Mouse (Mus musculus): Measurements from ENCODE around the gene Nt5c3b. TPM values are rescaled to one million over a fixed set of nuclear protein-coding genes. Genes with fewer than 3 reads are reported as not detected.

The Nt5c3b gene
- total and polyA plus RNA-seq, 3 experiments: 54.2 to 63.5 (median 54.4) TPM

DNA sequence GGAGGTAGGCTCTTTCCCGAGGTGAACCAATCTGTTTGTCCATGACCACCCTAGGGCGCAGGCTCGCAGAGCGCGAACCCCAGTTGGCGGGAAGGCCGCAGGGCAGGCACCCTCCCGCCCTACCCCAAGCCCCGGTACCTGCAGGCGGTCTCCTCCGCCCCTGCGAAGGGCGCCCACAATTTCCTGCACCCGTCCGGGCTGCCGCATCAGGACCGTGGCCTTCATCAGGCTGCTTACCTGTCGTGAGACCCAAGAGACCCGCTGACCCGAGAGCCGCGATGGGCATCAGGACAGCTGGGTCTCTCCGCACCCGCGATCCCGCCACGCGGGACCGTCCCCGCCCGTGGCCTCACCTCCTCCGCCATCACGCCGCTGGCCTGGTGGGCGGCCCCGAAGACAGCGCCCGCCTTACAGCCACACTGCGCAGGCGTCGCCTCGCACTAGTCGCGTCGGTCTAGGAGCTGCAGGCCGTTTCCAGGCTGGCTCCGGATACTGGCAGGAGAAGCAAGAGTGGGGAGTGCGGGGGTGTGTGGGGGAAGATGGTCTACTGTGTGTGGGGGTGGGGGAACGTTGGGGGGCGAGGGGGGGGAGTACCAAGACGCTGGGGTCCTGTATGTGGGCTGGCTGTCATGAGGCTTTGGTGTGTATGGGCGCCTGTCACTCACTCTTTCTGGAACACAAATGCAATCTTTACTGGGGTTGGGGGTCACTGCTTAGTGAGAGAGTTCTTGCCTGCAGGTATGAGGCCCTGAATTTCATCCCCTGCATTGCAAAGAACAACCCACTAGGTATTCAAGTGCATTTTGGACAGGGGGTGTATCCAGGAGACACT is 701 bp downstream of the Nt5c3b start:
- in situ Hi-C loops (cut with MboI; ENCODE audit: low pct_ligation_motif_present, low pct_unique_long_range_greater_than_20kb, low sequenced_read_pairs) (no loop called here), dilution Hi-C loops (cut with MboI; ENCODE audit: extremely low pct_ligation_motif_present, extremely low pct_unique_long_range_greater_than_20kb, low sequenced_read_pairs) (no loop called here)
- Histone ChIP-seq H3K9me3 (replicated peaks; ENCODE audit: low read length) (no peaks in the 10 kb centered on the region), H3K4me3 (replicated peaks in 1 of 3; ENCODE audit: low read depth in 2 of 3, low read length in 2 of 3, poor library complexity in 1 of 3) (peak overlapping the region; percentile 57 to 84 (median 71)), H3K4me1 (ENCODE audit: control insufficient read depth in 1 of 2, insufficient read depth in 2 of 2) (peaks cover 12 to 17% of the 10 kb centered on the region in 2 experiments), H3K36me3 (replicated peaks in 1 of 2; ENCODE audit: control insufficient read depth in 1 of 2, insufficient read depth in 1 of 2, low read length in 1 of 2) (peaks cover 12 to 29% of the 10 kb centered on the region in 2 experiments), H3K27ac (ENCODE audit: insufficient read depth, low read depth) (no peak overlapping the region), H3K4me2 (ENCODE audit: insufficient read depth, low read depth, poor library complexity, severe bottlenecking) (peak overlapping the region; percentile 65), H3K79me2 (replicated peaks; ENCODE audit: control insufficient read depth, extremely low read depth, insufficient read depth, poor library complexity, severe bottlenecking) (no peaks in the 10 kb centered on the region), H3K27me3 (replicated peaks) (no peaks in the 10 kb centered on the region), H3K9ac (ENCODE audit: insufficient read depth, low read depth) (peak overlapping the region; percentile 39)
- DNase-seq (ENCODE audit: extremely low read depth): peak; percentile 70
- no peak for TF ChIP-seq JUN (IDR thresholded peaks at IDR 0.05; ENCODE audit: insufficient read depth, low read depth, low read length)
- no peak for TF ChIP-seq RCOR1 (conservative IDR thresholded peaks at IDR 0.05; ENCODE audit: low read depth, low read length)
- TF ChIP-seq JUND (conservative IDR thresholded peaks at IDR 0.05; ENCODE audit: low read depth, low read length): no peak
- peak; percentile 20; the same call in 1 of the 2 replicates for TF ChIP-seq ELF1 (IDR thresholded peaks at IDR 0.05; ENCODE audit: low read depth, low read length)
- TF ChIP-seq MYC (IDR thresholded peaks at IDR 0.05; ENCODE audit: low read depth, low read length): no peak
- TF ChIP-seq HCFC1 (IDR thresholded peaks at IDR 0.05; ENCODE audit: low read depth, low read length): peak; percentile 61
- TF ChIP-seq RAD21 (IDR thresholded peaks at IDR 0.05; ENCODE audit: low read depth, low read length): no peak
- peak; percentile 51; the same call in 1 of the 2 replicates for TF ChIP-seq MEF2A (IDR thresholded peaks at IDR 0.05; ENCODE audit: borderline replicate concordance, low read depth, low read length)
- no peak for TF ChIP-seq CTCF (conservative IDR thresholded peaks at IDR 0.05 in 1 of 2, IDR thresholded peaks at IDR 0.05 in 1 of 2; ENCODE audit: low read depth in 2 of 2, low read length in 2 of 2)
- peak; percentile 86 for TF ChIP-seq MXI1 (IDR thresholded peaks at IDR 0.05; ENCODE audit: low read depth, low read length)
- TF ChIP-seq SMC3 (IDR thresholded peaks at IDR 0.05; ENCODE audit: low read depth, low read length): no peak
- TF ChIP-seq USF1 (IDR thresholded peaks at IDR 0.05; ENCODE audit: low read depth, low read length): no peak
- no peak; the same call in 1 of the 2 replicates for TF ChIP-seq CHD1 (IDR thresholded peaks at IDR 0.05; ENCODE audit: low read depth, low read length)
- peak; percentile 94 for TF ChIP-seq POLR2A (IDR thresholded peaks at IDR 0.05; ENCODE audit: low read depth, low read length)
- TF ChIP-seq POLR2AphosphoS2 (IDR thresholded peaks at IDR 0.05; ENCODE audit: low read depth, low read length): peak; percentile 89
- peak; percentile 86 for TF ChIP-seq TCF12 (IDR thresholded peaks at IDR 0.05; ENCODE audit: low read depth, low read length)
- no peak for TF ChIP-seq E2F4 (IDR thresholded peaks at IDR 0.05; ENCODE audit: insufficient replicate concordance, low read depth, low read length)
- TF ChIP-seq MAZ (IDR thresholded peaks at IDR 0.05; ENCODE audit: low read depth, low read length): 0 out of 2 replicates have a peak, but pooled peaks have one; percentile 65
- TF ChIP-seq GABPA (IDR thresholded peaks at IDR 0.05; ENCODE audit: insufficient replicate concordance, low read depth, low read length): no peak
- TF ChIP-seq SIN3A (IDR thresholded peaks at IDR 0.05; ENCODE audit: low read length): peak; percentile 68
- TF ChIP-seq TBP (conservative IDR thresholded peaks at IDR 0.05; ENCODE audit: low read depth, low read length): 0 out of 2 replicates have a peak, but pooled peaks have one; percentile 31
- no peak for TF ChIP-seq ZC3H11A (IDR thresholded peaks at IDR 0.05; ENCODE audit: low read depth, low read length)
- peak; percentile 69; the same call in 1 of the 2 replicates for TF ChIP-seq MAX (IDR thresholded peaks at IDR 0.05; ENCODE audit: low read length)
- 0 out of 2 replicates have a peak, but pooled peaks have one; percentile 22 for TF ChIP-seq IRF4 (IDR thresholded peaks at IDR 0.05; ENCODE audit: low read depth, low read length)
- no peak for TF ChIP-seq CHD2 (IDR thresholded peaks at IDR 0.05; ENCODE audit: low read length)
- TF ChIP-seq EP300 (IDR thresholded peaks at IDR 0.05; ENCODE audit: low read length): no peak
- TF ChIP-seq ZMIZ1 (IDR thresholded peaks at IDR 0.05; ENCODE audit: low read depth, low read length): peak; percentile 95
- no peak for TF ChIP-seq PAX5 (IDR thresholded peaks at IDR 0.05; ENCODE audit: low read length)
- TF ChIP-seq ETS1 (conservative IDR thresholded peaks at IDR 0.05; ENCODE audit: low read depth, low read length): no peak
- TF ChIP-seq ZKSCAN1 (IDR thresholded peaks at IDR 0.05; ENCODE audit: borderline replicate concordance, low read depth, low read length): no peak
- peak; percentile 95 for TF ChIP-seq NELFE (IDR thresholded peaks at IDR 0.05; ENCODE audit: low read depth, low read length)
- no peak for TF ChIP-seq ZNF384 (IDR thresholded peaks at IDR 0.05; ENCODE audit: low read depth, low read length)
- TF ChIP-seq MAFK (IDR thresholded peaks at IDR 0.05; ENCODE audit: insufficient replicate concordance, low read length): no peak
- 0 out of 2 replicates have a peak, but pooled peaks have one; percentile 15 for TF ChIP-seq KAT2A (IDR thresholded peaks at IDR 0.05; ENCODE audit: insufficient replicate concordance, low read length)
- peak; percentile 92 for TF ChIP-seq NRF1 (IDR thresholded peaks at IDR 0.05; ENCODE audit: low read depth, low read length)
- TF ChIP-seq USF2 (conservative IDR thresholded peaks at IDR 0.05; ENCODE audit: low read depth, low read length): no peak
- TF ChIP-seq BHLHE40 (IDR thresholded peaks at IDR 0.05; ENCODE audit: low read depth, low read length): peak; percentile 29; the same call in 1 of the 2 replicates
- TF ChIP-seq UBTF (IDR thresholded peaks at IDR 0.05; ENCODE audit: low read depth, low read length): peak; percentile 89
